Mouse (Mus musculus) left cerebral cortex, postnatal 36 days (tissue): ENCODE data around the gene Mcm10. TPM values are rescaled to one million over a fixed set of nuclear protein-coding genes. Genes with fewer than 3 reads are reported as not detected.

Experiments
- DNase-seq, 2 experiments: peaks; one replicate each; pipeline ENCODE4 v3.0.0; 2021 to 2022; ENCODE audit warnings: low spot score in 2 of 2, mixed read lengths in 1 of 2
- intact Hi-C: fragments of 180-260 bp; cut with DNase I; formaldehyde crosslinking; loops from one replicate; pipeline ENCODE4 v1.15.1; 2025
- total RNA-seq, 2 experiments: library from RNA; stranded (reverse); gene quantifications; 2 replicates each; pipeline ENCODE4 v1.2.3; 2021

Mcm10 gene
- total RNA-seq, 2 experiments from 2014 or later = 0.79 to 0.96 TPM

GRCm38 (mm10) chr2:5033546-5034420 lies 21.2 kb upstream of the Mcm10 start:
- no peak for DNase-seq
- intact Hi-C loops = loop anchor here (5.0 kb wide), 1 partner anchor 116 kb away; the partner anchor contains the start of gene Phyh

GRCm38 (mm10) chr2:5032665-5033064 lies 20.1 kb upstream of the Mcm10 start:
- intact Hi-C loops = loop anchor here (5.0 kb wide), 1 partner anchor 115 kb away; the partner anchor contains the start of gene Phyh
- no peak for DNase-seq

- intact Hi-C loops = loop anchor here (5.0 kb wide), 1 partner anchor 114 kb away; the partner anchor contains the start of gene Phyh
- peak in 1 of 2 experiments; percentile 42 for DNase-seq
Measured at GRCm38 (mm10) chr2:5031215-5031614, 18.6 kb upstream of the Mcm10 start.

GRCm38 (mm10) chr2:5029808-5030207 lies 17.2 kb upstream of the Mcm10 start:
- intact Hi-C loops = loop anchor here (5.0 kb wide), 1 partner anchor 113 kb away; the partner anchor contains the start of gene Phyh
- no peak for DNase-seq

- intact Hi-C loops = no loop called here
- no peak for DNase-seq
Measured at GRCm38 (mm10) chr2:5028047-5028446, 15.5 kb upstream of the Mcm10 start.

- no peak for DNase-seq
- intact Hi-C loops = no loop called here
Measured at GRCm38 (mm10) chr2:5027057-5027456, 14.5 kb upstream of the Mcm10 start.

- intact Hi-C loops = no loop called here
- DNase-seq = no peak
Measured at GRCm38 (mm10) chr2:5025162-5025733, 12.7 kb upstream of the Mcm10 start.

GRCm38 (mm10) chr2:5023699-5024399 lies 11.3 kb upstream of the Mcm10 start:
- DNase-seq = no peak
- intact Hi-C loops = no loop called here

- intact Hi-C loops = no loop called here
- no peak for DNase-seq
Measured at GRCm38 (mm10) chr2:5023275-5023674, 10.7 kb upstream of the Mcm10 start.

- peak; percentile 51 to 54 for DNase-seq
- intact Hi-C loops = no loop called here
Measured at GRCm38 (mm10) chr2:5019708-5020107, 7.1 kb upstream of the Mcm10 start.

- intact Hi-C loops = no loop called here
- no peak for DNase-seq
Measured at GRCm38 (mm10) chr2:5016922-5017321, 4.3 kb upstream of the Mcm10 start.

- intact Hi-C loops = no loop called here
- no peak for DNase-seq
Measured at GRCm38 (mm10) chr2:5015527-5015926, 2.9 kb upstream of the Mcm10 start.

- intact Hi-C loops = no loop called here
- DNase-seq = no peak
Measured at GRCm38 (mm10) chr2:5014616-5015015, 2.0 kb upstream of the Mcm10 start.

- intact Hi-C loops = no loop called here
- no peak for DNase-seq
Measured at GRCm38 (mm10) chr2:5011898-5012490, 597 bp downstream of the Mcm10 start.

- intact Hi-C loops = no loop called here
- DNase-seq = no peak
Measured at GRCm38 (mm10) chr2:5007107-5007506, 5.5 kb downstream of the Mcm10 start.

GRCm38 (mm10) chr2:5001266-5001665 lies 11.3 kb downstream of the Mcm10 start:
- DNase-seq = no peak
- intact Hi-C loops = no loop called here

GRCm38 (mm10) chr2:4998905-4999304 lies 13.7 kb downstream of the Mcm10 start:
- intact Hi-C loops = no loop called here
- DNase-seq = no peak

- intact Hi-C loops = no loop called here
- DNase-seq = no peak
Measured at GRCm38 (mm10) chr2:4996421-4996824, 16.2 kb downstream of the Mcm10 start.

GRCm38 (mm10) chr2:4995646-4996045 lies 16.9 kb downstream of the Mcm10 start:
- no peak for DNase-seq
- intact Hi-C loops = no loop called here

GRCm38 (mm10) chr2:4994436-4994835 lies 18.2 kb downstream of the Mcm10 start:
- intact Hi-C loops = no loop called here

More at GRCm38 (mm10) chr2:4994436-4994835, 18.2 kb downstream of the Mcm10 start:
- no peak for DNase-seq
